Mouse (Mus musculus) layer of hippocampus, adult 8-10 months (tissue): Measurements from ENCODE around the gene Cd68. TPM values are rescaled to one million over a fixed set of nuclear protein-coding genes. Genes with fewer than 3 reads are reported as not detected.
A peak's percentile ranks its signal among the peaks of the same experiment; 100 is the strongest.
"Not testable (repeated sequence)": the region's sequence is repeated elsewhere in the genome, so short reads cannot be mapped to it uniquely, and the experiment has no call there.

Experiments used
- DNase-seq, 2 experiments: peaks; one replicate each; pipeline ENCODE4 v3.0.0; 2022; ENCODE audit warnings: low spot score in 2 of 2
- microRNA-seq, 2 experiments: library from miRNA; unstranded; fragments of <30 nt; microRNA quantifications; one replicate each; pipeline ENCODE4 v1.2.0; 2022
- total RNA-seq, 4 experiments: library from RNA; stranded (reverse); gene quantifications; 2 replicates each; pipeline ENCODE4 v1.2.4; 2022

Cd68 gene
- total RNA-seq, 4 experiments from 2014 or later, result 10.8 to 113 (median 55.2) TPM

DNA sequence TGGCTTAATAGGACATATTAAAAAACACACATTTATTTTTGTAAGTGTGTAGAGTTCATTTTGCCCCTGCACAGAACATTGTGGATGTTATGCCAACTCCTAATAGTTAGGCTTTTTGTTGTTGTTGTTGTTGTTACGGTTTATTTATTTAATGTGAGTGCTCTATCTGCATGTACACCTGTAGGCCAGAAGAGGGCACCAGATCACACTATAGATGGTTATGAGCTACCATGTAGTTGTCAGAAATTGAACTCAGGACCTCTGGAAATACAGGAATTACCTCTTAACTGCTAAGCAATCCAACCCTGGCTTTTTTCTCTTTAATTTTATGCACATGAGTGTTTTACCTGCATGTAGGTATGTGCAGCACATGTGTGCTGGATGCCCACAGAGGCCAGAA lies 36.2 kb downstream of the Cd68 start:
- no peak for DNase-seq

GRCm38 (mm10) chr11:69628286-69628685 lies 37.7 kb downstream of the Cd68 start:
- peak; percentile 65 to 78 for DNase-seq

DNA sequence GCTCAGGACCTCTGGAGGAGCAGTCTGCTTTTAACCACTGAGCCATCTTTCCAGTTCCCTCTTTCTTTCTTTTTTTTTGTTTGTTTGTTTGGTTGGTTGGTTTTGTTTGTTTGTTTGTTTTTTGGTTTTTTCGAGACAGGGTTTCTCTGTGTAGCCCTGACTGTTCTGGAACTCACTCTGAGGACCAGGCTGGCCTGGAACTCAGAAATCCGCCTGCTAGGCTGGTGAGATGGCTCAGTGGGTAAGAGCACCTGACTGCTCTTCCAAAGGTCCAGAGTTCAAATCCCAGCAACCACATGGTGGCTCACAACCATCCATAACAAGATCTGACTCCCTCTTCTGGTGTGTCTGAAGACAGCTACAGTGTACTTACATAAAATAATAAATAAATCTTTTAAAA lies 41.6 kb downstream of the Cd68 start:
- DNase-seq, result not testable (repeated sequence)

GRCm38 (mm10) chr11:69623006-69623405 lies 42.9 kb downstream of the Cd68 start:
- DNase-seq, result no peak

- no peak for DNase-seq
Observed at GRCm38 (mm10) chr11:69622406-69622805, 43.5 kb downstream of the Cd68 start.

DNA sequence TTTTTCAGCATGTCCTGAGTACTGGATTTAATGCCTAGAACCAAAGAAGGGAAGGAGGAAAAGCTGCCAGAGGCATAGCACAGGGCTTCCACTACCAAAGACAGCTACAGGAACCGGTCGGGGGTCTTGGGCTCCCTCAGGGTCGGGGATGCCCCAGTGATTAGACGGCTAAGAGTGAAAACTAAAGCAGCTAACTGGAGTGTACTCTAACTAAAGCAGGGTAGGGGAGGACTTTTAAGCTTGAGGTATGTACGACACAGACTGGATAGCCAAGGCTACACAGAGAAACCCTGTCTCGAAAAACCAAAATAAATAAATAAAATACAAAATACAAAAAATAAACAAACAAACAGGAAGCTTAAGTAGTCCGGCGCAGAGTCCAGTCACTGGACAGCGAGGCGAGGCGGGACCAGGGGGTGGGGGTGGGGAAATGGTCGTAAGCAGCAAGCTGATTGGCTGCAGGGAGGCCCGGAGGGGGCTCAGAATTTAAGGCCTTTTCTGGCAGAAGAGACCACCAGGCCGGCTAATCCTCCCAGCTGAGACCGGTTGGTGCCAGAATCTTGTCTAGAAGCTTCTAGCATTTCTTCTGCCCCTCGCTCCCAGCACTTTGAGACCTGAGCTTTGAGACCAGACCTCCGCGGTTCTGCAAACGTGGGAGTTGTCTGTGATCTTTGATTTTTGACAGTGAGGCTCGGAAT lies 44.2 kb downstream of the Cd68 start, which contains the start of gene Sat2:
Sat2 (plus strand) TSS at position 454 of the 698 bp plus-strand sequence.
- DNase-seq, result peak in 1 of 2 experiments; percentile 40

DNA sequence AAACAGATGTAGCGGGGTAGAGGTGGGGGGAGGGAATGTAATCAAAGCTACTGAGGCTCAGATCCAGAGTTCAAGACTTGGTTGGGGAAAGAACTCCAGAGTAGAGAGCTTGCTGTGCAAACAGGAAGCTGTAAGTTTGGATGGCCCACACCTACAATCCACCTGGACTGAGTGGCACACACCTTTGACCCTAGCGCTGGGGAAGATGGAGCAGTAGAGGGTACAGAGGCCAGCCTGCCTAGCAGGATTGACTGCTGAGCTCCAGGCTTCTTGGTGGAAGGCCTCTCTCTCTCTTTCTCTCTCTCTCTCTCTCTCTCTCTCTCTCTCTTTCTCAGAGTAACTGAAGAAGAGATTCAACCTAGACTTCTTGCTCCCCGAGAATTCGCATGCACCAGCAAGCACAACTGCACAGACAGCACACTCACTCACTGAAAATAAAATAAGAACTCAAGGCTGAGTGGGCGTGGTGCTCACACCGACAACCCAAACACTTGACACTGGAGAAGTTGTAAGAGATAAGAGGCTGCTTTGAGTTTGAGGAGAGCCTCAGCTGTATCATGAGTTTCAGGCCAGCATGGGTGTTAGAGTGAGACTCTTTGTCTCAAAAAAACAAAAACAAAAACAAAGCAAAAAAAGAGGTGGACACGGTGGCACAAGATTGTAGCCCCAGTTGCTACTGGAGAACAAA lies 45.4 kb downstream of the Cd68 start:
- DNase-seq, result no peak

GRCm38 (mm10) chr11:69617805-69618204 lies 48.1 kb downstream of the Cd68 start, which contains the start of gene Shbg:
Gene Shbg (minus strand): TSS chr11:69617905.
- DNase-seq, result no peak

DNA sequence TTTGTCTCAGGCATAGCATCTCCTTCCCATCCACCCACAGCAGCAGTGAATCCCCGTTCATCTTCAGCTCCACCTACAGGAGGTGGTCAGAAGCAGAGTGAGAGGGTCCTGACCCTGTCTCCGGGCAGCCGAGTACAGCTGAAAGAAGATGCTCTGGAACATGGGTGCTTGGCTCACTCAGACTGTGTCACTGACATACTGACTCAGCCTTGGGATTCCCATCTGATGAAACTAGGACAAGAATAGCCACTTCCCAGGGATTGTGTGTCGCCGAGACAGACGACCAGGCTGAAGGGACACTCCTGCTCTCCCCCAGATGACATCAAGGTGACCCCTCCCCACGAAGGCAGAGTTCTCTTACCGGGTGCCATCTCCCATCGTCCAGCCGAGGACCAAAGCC lies 49.2 kb downstream of the Cd68 start:
- DNase-seq, result no peak

DNA sequence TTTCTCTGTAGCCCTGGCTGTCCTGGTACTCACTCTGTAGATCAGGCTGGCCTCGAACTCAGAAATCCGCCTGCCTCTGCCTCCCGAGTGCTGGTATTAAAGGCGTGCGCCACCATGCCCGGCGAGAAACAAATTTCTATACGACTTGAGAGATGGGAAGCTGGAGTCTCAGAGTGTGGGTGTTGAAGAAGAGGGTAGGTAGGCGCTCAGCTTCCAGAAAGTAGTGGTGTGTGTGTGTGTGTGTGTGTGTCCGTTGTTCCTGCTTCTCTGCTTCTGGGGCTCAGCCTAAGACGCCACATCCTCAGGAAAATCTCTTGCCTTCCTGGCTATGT lies 51.7 kb downstream of the Cd68 start:
- DNase-seq, result not testable (repeated sequence)

Small RNA genes lying within 50 kb of the gene (microRNA-seq; reads per million reads assigned to microRNA genes)
- 2.9 to 8.8 reads per million in 2 experiments for gene Mir1934
- gene Mir467f, result 0 reads per million in 2 experiments

Other genes with a start within 250 kb of the Cd68 start
- 1 to 10 TPM; 3.1 to 6.3 (median 5.0) TPM for gene Dnah2, start 117.0 kb downstream of the Cd68 start, total RNA-seq
- gene Efnb3, start 105.9 kb downstream of the Cd68 start, total RNA-seq, result 100 to 1,000 TPM; 115 to 132 (median 124) TPM
- 10 to 100 TPM; 12.2 to 17.8 (median 12.3) TPM for gene Wrap53, start 85.9 kb downstream of the Cd68 start, total RNA-seq
- 10 to 100 TPM; 27.7 to 36.7 (median 33.7) TPM for gene Trp53, start 85.8 kb downstream of the Cd68 start, total RNA-seq
- 100 to 1,000 TPM; 386 to 493 (median 443) TPM for gene Atp1b2, start 60.2 kb downstream of the Cd68 start, total RNA-seq
- under 1 TPM in 2 of 4 experiments, not detected in 2; 0.59 to 0.92 TPM for gene Shbg, start 48.2 kb downstream of the Cd68 start, total RNA-seq
- gene Sat2, start 44.1 kb downstream of the Cd68 start, total RNA-seq, result 10 to 100 TPM; 13.3 to 19.2 (median 14.8) TPM
- 100 to 1,000 TPM; 132 to 154 (median 139) TPM for gene Fxr2, start 33.2 kb downstream of the Cd68 start, total RNA-seq
- gene Sox15, start 10.8 kb downstream of the Cd68 start, total RNA-seq, result not detected
- gene Mpdu1, start 3.5 kb downstream of the Cd68 start, total RNA-seq, result 10 to 100 TPM; 51.3 to 60.6 (median 56.8) TPM
- 100 to 1,000 TPM; 319 to 328 (median 325) TPM for gene Eif4a1, start 6.3 kb upstream of the Cd68 start, total RNA-seq
- 100 to 1,000 TPM in 3 of 4 experiments, 10 to 100 TPM in 1; 82.9 to 123 (median 105) TPM for gene Senp3, start 15.9 kb upstream of the Cd68 start, total RNA-seq
- 1 to 10 TPM; 2.9 to 3.8 (median 3.2) TPM for gene Tnfsf13, start 19.6 kb upstream of the Cd68 start, total RNA-seq
- gene Tnfsf12, start 29.7 kb upstream of the Cd68 start, total RNA-seq, result 10 to 100 TPM in 3 of 4 experiments, 1 to 10 TPM in 1; 9.5 to 17.3 (median 14.4) TPM
- gene Tnfsfm13, start 29.9 kb upstream of the Cd68 start, total RNA-seq, result 1 to 10 TPM in 3 of 4 experiments, under 1 TPM in 1; 0.83 to 2.2 (median 1.3) TPM
- 10 to 100 TPM; 53.8 to 60.8 (median 59.1) TPM for gene Polr2a, start 92.5 kb upstream of the Cd68 start, total RNA-seq
- gene Slc35g3, start 95.8 kb upstream of the Cd68 start, total RNA-seq, result not detected
- 100 to 1,000 TPM; 121 to 145 (median 129) TPM for gene Zbtb4, start 99.8 kb upstream of the Cd68 start, total RNA-seq
- gene Chrnb1, start 129.8 kb upstream of the Cd68 start, total RNA-seq, result 1 to 10 TPM in 3 of 4 experiments, under 1 TPM in 1; 0.49 to 2.2 (median 1.1) TPM
- gene Fgf11, start 135.7 kb upstream of the Cd68 start, total RNA-seq, result 10 to 100 TPM; 26.1 to 36.5 (median 30.6) TPM
- under 1 TPM in 2 of 4 experiments, not detected in 2; 0.17 to 0.47 TPM for gene Tmem102, start 139.5 kb upstream of the Cd68 start, total RNA-seq
- not detected for gene Gm39566, start 149.1 kb upstream of the Cd68 start, total RNA-seq
- gene Spem2, start 152.3 kb upstream of the Cd68 start, total RNA-seq, result not detected
- gene Spem1, start 156.0 kb upstream of the Cd68 start, total RNA-seq, result under 1 TPM in 2 of 4 experiments, not detected in 2; 0.31 to 0.75 TPM
- gene Nlgn2, start 171.6 kb upstream of the Cd68 start, total RNA-seq, result 100 to 1,000 TPM; 189 to 200 (median 199) TPM
- gene Tmem256, start 172.4 kb upstream of the Cd68 start, total RNA-seq, result 100 to 1,000 TPM; 113 to 131 (median 121) TPM
- gene Plscr3, start 180.2 kb upstream of the Cd68 start, total RNA-seq, result 10 to 100 TPM; 17.1 to 21.8 (median 20.0) TPM
- gene Tnk1, start 192.6 kb upstream of the Cd68 start, total RNA-seq, result not detected
- gene Tmem95, start 211.9 kb upstream of the Cd68 start, total RNA-seq, result not detected
- gene Kctd11, start 215.3 kb upstream of the Cd68 start, total RNA-seq, result 1 to 10 TPM; 1.4 to 2.8 (median 1.6) TPM
- under 1 TPM in 2 of 4 experiments, not detected in 2; 0.14 to 0.34 TPM for gene Acap1, start 229.4 kb upstream of the Cd68 start, total RNA-seq
- under 1 TPM in 2 of 4 experiments, not detected in 2; 0.64 to 0.72 TPM for gene 2810408A11Rik, start 234.8 kb upstream of the Cd68 start, total RNA-seq
- 100 to 1,000 TPM in 3 of 4 experiments, 10 to 100 TPM in 1; 92.4 to 126 (median 112) TPM for gene Neurl4, start 234.9 kb upstream of the Cd68 start, total RNA-seq
- 10 to 100 TPM; 28.2 to 44.5 (median 38.4) TPM for gene Gps2, start 247.7 kb upstream of the Cd68 start, total RNA-seq